In the genomic region with DNA sequence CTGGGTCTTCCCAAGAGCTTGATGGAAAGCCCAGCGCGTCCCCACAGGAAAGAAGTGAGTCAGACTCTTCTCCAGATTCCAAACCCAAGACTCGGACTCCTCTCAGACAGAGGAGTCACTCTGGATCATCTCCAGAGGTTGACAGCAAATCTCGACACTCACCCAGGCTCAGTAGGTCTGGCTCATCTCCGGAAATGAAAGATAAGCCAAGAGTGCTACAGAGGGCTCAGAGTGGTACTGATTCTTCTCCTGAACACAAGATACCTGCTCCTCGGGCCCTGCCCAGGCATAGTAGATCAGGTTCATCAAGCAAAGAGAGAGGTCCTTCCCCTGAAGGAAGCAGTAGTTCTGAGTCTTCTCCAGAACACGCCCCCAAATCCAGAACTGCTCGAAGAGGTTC, we compare ENCODE assay signal across 37 mouse cellular contexts. TPM values are rescaled to one million over a fixed set of nuclear protein-coding genes. Genes with fewer than 3 reads are reported as not detected.
"Had no signal": no experiment of that assay in that cellular context is flagged by ENCODE, and none has a peak within 500 bp of the region (broad histone marks: within the 10 kb centered on the region; RNA-seq: fewer than 3 reads in every experiment).

No protein-coding gene starts in this region.

- H3K4me3 ChIP-seq: heart, embryonic 13.5 days; heart, embryonic 15.5 days; hindbrain, embryonic 13.5 days; hindbrain, embryonic 15.5 days; intestine, embryonic 15.5 days; layer of hippocampus, adult 2 months; left cerebral cortex, adult 2 months; limb, embryonic 10.5 days; limb, embryonic 12.5 days; liver, embryonic 13.5 days; liver, embryonic 15.5 days had no signal

- ATAC-seq: hindbrain, postnatal 0 days; inflammation-experienced regulatory T-cells, adult 6 months; intestine, embryonic 15.5 days had no signal

- H3K27ac ChIP-seq: heart, embryonic 13.5 days; heart, embryonic 15.5 days; hindbrain, embryonic 13.5 days; hindbrain, embryonic 15.5 days; hindbrain, postnatal 0 days; intestine, embryonic 15.5 days; layer of hippocampus, adult 2 months; left cerebral cortex, adult 2 months; limb, embryonic 10.5 days; limb, embryonic 12.5 days; liver, embryonic 13.5 days; liver, embryonic 15.5 days had no signal

- H3K9ac ChIP-seq: heart, embryonic 13.5 days; heart, embryonic 15.5 days; hindbrain, embryonic 13.5 days; hindbrain, embryonic 15.5 days; intestine, embryonic 15.5 days; limb, embryonic 12.5 days; liver, embryonic 13.5 days; liver, embryonic 15.5 days had no signal

- H3K4me1 ChIP-seq: heart, embryonic 15.5 days; hindbrain, embryonic 13.5 days; hindbrain, embryonic 15.5 days; intestine, embryonic 15.5 days; limb, embryonic 12.5 days; liver, embryonic 13.5 days had no signal

- H3K4me2 ChIP-seq: heart, embryonic 11.5 days; heart, embryonic 13.5 days; heart, embryonic 15.5 days; hindbrain, embryonic 13.5 days; hindbrain, embryonic 15.5 days; intestine, embryonic 15.5 days; limb, embryonic 12.5 days; liver, embryonic 11.5 days; liver, embryonic 13.5 days; liver, embryonic 15.5 days had no signal

- H3K27me3 ChIP-seq: heart, embryonic 13.5 days; heart, embryonic 15.5 days; hindbrain, embryonic 13.5 days; hindbrain, embryonic 15.5 days; intestine, embryonic 15.5 days; limb, embryonic 12.5 days; liver, embryonic 13.5 days; liver, embryonic 15.5 days had no signal

- H3K9me3 ChIP-seq: heart, embryonic 13.5 days had no signal

- DNase-seq: gastrocnemius, postnatal 14 days; gastrocnemius, postnatal 36 days; heart, adult 18-20 months; heart, postnatal 14 days; heart, postnatal 36 days; kidney, adult 18-20 months; kidney, adult 8-10 months; kidney, postnatal 10 days; kidney, postnatal 25 days; liver; liver, embryonic 13.5 days had no signal

RNA-seq across cellular contexts. Expression of a gene that starts 17.3 kb away (rescaled TPM):
- total RNA-seq: gastrocnemius, adult 18-20 months; gastrocnemius, adult 8-10 months; gastrocnemius, postnatal 14 days; gastrocnemius, postnatal 36 days; heart, adult 18-20 months; heart, postnatal 14 days; heart, postnatal 36 days; hindbrain, postnatal 0 days; layer of hippocampus, adult 2 months; layer of hippocampus, postnatal 10 days; layer of hippocampus, postnatal 25 days; left cerebral cortex, adult 2 months; left cerebral cortex, postnatal 14 days; left cerebral cortex, postnatal 36 days had no signal
- polyA plus RNA-seq: heart, embryonic 11.5 days; heart, embryonic 13.5 days; heart, embryonic 15.5 days; heart, postnatal 0 days; hindbrain, embryonic 11.5 days; hindbrain, postnatal 0 days; kidney, embryonic 16.5 days; limb, embryonic 10.5 days; limb, embryonic 12.5 days; liver, embryonic 11.5 days; liver, embryonic 13.5 days; liver, embryonic 15.5 days had no signal

RNA-seq across cellular contexts. Expression of a gene that starts 25.1 kb away (rescaled TPM):
- total RNA-seq: gastrocnemius, adult 18-20 months; gastrocnemius, adult 8-10 months; gastrocnemius, postnatal 14 days; gastrocnemius, postnatal 36 days; heart, adult 18-20 months; heart, postnatal 14 days; heart, postnatal 36 days; hematopoietic stem cell, adult 5-6 weeks; hindbrain, postnatal 0 days; layer of hippocampus, adult 2 months; layer of hippocampus, postnatal 25 days; left cerebral cortex, adult 2 months; left cerebral cortex, postnatal 36 days had no signal
- polyA plus RNA-seq: heart, embryonic 11.5 days; heart, embryonic 15.5 days; heart, postnatal 0 days; hindbrain, embryonic 11.5 days; hindbrain, embryonic 13.5 days; hindbrain, embryonic 15.5 days; kidney, embryonic 14.5 days; kidney, embryonic 16.5 days; limb, embryonic 10.5 days; limb, embryonic 12.5 days; limb, embryonic 14.5 days; liver, embryonic 11.5 days; liver, embryonic 13.5 days; liver, embryonic 15.5 days had no signal

RNA-seq across cellular contexts. Expression of a gene that starts 25.4 kb away (rescaled TPM):
- total RNA-seq: gastrocnemius, adult 18-20 months; heart, adult 18-20 months; heart, postnatal 14 days; heart, postnatal 36 days; hematopoietic stem cell, adult 5-6 weeks had no signal
- polyA plus RNA-seq: heart, postnatal 0 days had no signal
